Mouse (Mus musculus) olfactory bulb, adult 2 months (tissue): ENCODE data around the gene Cryab. TPM values are rescaled to one million over a fixed set of nuclear protein-coding genes. Genes with fewer than 3 reads are reported as not detected.
A peak's percentile ranks its signal among the peaks of the same experiment; 100 is the strongest.

Source experiments
- H3K27ac ChIP-seq: fragments of 200-500 bp; 2 replicates; pipeline ENCODE4 v1.5.1; 2012; ENCODE audit warnings: low read depth, low read length; ENCODE audit not compliant: insufficient read depth
- H3K4me1 ChIP-seq: fragments of 200-500 bp; 2 replicates; pipeline ENCODE4 v1.6.1; 2012; ENCODE audit warnings: low read length; ENCODE audit not compliant: control insufficient read depth, insufficient read depth
- H3K4me3 ChIP-seq: fragments of 200-500 bp; 2 replicates; pipeline ENCODE4 v1.5.1; 2012; ENCODE audit warnings: mild to moderate bottlenecking, low read depth, low read length, moderate library complexity; ENCODE audit not compliant: insufficient read depth
- CTCF ChIP-seq: fragments of 200-500 bp; IDR thresholded peaks from 2 replicates; pipeline ENCODE4 v1.5.1; 2012; ENCODE audit warnings: low read depth, mild to moderate bottlenecking, low read length, moderate library complexity; ENCODE audit not compliant: insufficient read depth
- POLR2A ChIP-seq: fragments of 200-500 bp; IDR thresholded peaks from 2 replicates; pipeline ENCODE4 v1.6.1; 2012; ENCODE audit warnings: mild to moderate bottlenecking, low read depth, low read length, moderate library complexity; ENCODE audit not compliant: insufficient read depth
- WGBS: fragments of 180-500 bp; shearing (Covaris S2); methylation state at CpG from one replicate; pipeline ENCODE4 v1.1.7; 2018; 5-methylcytosine and 5-hydroxymethylcytosine counted together
- polyA plus RNA-seq: library from polyadenylated mRNA; stranded (reverse); fragments of >200 nt; gene quantifications from 2 replicates; pipeline ENCODE4 v1.2.4, GENCODE M21; 2012; ENCODE audit warnings: low replicate concordance; ENCODE audit not compliant: missing spikeins, insufficient read depth, insufficient read length

Gene Cryab
- polyA plus RNA-seq = not detected in 2 replicates

DNA sequence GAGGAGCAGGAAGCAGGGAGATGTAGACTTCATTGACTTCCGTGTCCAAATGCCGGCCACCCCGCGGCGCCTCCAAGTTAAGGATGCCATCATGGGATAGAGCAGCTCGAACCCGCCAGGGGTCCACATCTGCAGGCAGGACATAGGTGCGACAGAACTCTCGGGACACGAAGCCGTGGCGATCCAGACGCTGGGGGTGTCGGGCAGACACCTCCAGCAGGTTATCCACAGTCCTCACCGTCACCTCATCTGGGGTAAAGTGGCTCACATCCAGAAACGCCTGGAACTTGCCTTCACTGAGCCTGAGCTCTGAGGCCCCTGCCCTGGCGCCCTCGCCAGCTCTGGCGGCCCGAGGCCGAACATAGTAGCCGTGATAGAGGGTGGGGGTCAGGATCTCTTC lies at the start of gene Cryab:
Gene Cryab, plus strand, starts transcription at position 3 of the 400 bp plus-strand sequence.
- Histone ChIP-seq H3K27ac (no peak within 1 kb of the TSS), H3K4me3 (no peak within 1 kb of the TSS)

DNA sequence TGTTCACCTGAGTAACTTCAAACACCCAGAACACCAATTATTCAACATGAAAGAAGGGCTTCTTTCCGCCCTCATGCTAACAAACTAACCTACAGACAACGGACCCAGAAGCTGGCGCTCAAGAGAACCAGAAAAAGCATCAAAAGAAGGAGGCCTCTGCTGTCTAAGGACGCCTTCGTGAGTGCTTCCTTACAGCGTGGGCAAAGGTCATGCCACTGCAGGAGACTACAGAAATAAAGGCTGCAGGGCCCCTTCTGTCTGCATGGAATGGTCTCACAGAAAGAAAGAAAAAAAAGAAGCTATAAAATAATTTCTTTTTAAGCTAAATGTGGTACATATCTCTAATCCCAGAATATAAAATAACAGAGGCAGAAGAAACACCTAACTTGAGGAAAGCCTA lies 46.2 kb upstream of the Cryab start:
- Histone ChIP-seq H3K27ac (no peak overlapping the region), H3K4me1 (peaks cover 8% of the 10 kb centered on the region), H3K4me3 (no peak overlapping the region)
- 70% methylated on average over 6 of the region's 6 CpGs for WGBS
- TF ChIP-seq POLR2A (no peak), CTCF (no peak)

More for the DNA sequence above, at the start of gene Cryab:
- peaks cover 10% of the 10 kb centered on the region for H3K4me1 ChIP-seq
- WGBS = 80% methylated on average over 22 of the region's 22 CpGs
- TF ChIP-seq CTCF (no peak), POLR2A (no peak)

DNA sequence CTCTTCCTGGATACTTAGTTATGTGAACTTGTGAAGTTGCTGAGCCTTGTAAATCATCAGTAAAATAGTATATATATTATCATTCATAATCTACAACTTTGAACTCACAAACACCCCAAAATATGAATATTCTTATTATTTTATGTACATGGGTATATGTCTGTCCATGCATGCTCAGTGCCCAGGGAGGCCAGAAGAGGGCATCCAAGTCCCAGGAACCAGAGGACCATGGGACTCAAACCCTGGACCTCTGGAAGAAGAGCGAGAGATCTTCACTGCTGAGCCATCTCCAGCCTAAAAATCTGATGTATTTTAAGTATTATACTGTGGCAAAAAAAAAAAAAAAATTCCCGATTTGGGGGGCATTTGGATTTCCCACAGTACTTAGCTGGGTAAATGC lies 42.0 kb upstream of the Cryab start:
- TF ChIP-seq POLR2A (no peak), CTCF (0 out of 2 replicates have a peak, but pooled peaks have one; percentile 10)
- 17% methylated on average over 2 of the region's 2 CpGs for WGBS
- no peak overlapping the region for H3K27ac ChIP-seq
- H3K4me3 ChIP-seq = no peak overlapping the region
- no peaks in the 10 kb centered on the region for H3K4me1 ChIP-seq

DNA sequence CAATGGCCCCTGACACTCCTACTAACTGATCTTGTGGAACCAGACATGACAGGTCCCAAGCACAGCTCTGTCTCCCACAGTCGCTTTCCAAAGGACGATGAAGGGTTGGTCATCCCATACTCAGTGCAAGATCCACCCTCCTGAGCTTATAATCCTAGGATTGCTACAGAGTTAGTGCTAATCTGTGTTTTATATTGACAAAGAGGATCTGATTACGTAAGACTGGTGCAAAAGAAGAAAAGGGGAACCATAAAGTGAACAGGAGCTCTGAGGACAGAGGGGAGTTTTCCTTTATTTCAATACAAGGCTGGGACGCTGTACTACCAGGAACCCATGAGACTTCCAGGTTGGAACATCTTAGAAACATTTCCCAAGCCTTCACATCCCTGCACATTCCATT lies 39.8 kb upstream of the Cryab start:
- no peaks in the 10 kb centered on the region for H3K4me1 ChIP-seq
- no peak overlapping the region for H3K27ac ChIP-seq
- TF ChIP-seq CTCF = no peak
- no peak for TF ChIP-seq POLR2A
- 91% methylated on average over 4 of the region's 4 CpGs for WGBS
- no peak overlapping the region for H3K4me3 ChIP-seq

DNA sequence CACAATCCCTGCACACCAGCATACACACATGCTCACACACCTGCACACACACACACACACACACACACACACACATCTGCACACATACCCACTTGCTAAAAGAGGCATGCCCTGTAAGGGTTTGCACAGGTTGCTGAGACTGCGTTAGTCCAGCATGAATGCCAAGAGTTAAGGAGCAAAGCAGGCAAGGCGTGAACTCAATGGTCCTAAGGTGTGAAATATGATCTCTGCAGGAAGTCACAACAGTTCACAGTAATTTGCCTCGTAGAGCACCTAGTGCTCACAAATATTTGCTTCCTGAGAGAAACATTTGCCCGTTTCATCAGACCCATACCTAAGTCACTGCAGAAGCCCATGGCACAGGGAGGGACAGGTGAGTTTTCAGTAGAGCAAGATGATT lies 36.9 kb upstream of the Cryab start:
- no peak for TF ChIP-seq POLR2A
- no peak for TF ChIP-seq CTCF
- 76% methylated on average over 4 of the region's 4 CpGs for WGBS
- H3K27ac ChIP-seq = no peak overlapping the region
- H3K4me1 ChIP-seq = no peaks in the 10 kb centered on the region
- H3K4me3 ChIP-seq = no peak overlapping the region

DNA sequence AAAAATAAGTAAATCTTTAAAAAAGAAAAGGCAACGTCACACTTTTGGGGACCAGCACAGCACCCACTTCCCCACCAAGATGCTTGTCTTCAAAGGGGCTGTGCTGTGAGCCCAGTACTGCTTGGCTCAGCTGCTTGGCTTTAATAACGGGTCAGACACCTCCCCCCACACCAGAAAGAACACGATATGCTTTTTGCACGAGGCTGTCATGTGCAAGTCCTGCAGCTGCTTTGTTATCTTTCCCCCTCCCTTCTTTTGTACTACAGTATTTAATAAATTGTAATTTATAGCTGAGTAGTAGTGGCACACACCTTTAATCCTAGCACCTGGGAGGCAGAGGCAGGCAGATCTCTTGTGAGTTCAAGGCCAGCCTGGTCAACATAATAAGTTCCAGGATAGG lies 32.2 kb upstream of the Cryab start:
- Histone ChIP-seq H3K27ac (no peak overlapping the region), H3K4me3 (no peak overlapping the region), H3K4me1 (peaks cover 12% of the 10 kb centered on the region)
- WGBS = 52% methylated on average over 4 of the region's 4 CpGs
- TF ChIP-seq CTCF (no peak), POLR2A (no peak)

DNA sequence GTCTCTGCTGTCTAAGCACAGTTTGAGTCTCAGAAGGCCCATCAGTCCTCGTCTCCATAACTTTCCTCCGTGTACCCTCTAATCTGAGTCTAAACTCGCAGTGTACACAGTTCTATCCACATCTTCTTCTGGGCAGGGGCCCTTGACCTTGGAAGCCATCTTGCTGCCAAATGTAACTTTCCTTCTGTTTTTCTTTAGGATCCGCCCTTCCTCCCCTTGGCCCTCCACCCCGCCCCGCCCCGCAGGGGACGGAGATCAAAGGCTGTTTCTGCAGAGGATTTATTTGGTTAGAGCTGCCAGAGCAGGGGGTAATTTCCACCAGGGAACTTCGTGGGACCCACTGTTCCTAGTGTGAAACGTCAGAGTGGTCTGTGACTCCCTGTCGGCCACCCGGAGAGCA lies 30.1 kb upstream of the Cryab start:
- Histone ChIP-seq H3K4me1 (peaks cover 20% of the 10 kb centered on the region), H3K4me3 (no peak overlapping the region), H3K27ac (no peak overlapping the region)
- TF ChIP-seq POLR2A = no peak
- TF ChIP-seq CTCF = no peak
- 67% methylated on average over 12 of the region's 12 CpGs for WGBS

DNA sequence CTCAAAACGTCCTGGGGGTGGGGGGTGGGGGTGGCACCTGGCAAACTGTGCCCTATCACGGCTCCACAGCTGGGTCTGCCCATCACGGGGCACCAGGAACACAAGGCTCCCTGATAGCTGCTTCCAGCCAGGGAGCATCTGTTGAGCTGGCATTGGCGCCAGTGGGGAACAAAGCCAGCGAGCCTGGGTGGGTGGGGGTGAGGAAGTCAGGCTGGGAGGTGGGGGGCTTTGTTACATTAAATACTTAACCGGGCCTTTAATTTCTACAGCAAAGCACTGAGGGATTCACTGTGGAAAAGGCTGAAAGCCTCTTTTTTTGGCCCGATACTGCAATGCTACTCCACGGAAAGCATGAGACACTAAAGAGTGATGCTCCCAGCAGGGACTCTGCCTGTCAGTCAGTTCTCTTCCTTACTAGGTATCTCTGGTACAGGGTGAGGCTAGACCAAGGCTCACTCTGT lies 28.6 kb upstream of the Cryab start:
- TF ChIP-seq CTCF (no peak), POLR2A (no peak)
- Histone ChIP-seq H3K27ac (no peak overlapping the region), H3K4me3 (no peak overlapping the region), H3K4me1 (peaks cover 28% of the 10 kb centered on the region)
- 21% methylated on average over 8 of the region's 8 CpGs for WGBS

DNA sequence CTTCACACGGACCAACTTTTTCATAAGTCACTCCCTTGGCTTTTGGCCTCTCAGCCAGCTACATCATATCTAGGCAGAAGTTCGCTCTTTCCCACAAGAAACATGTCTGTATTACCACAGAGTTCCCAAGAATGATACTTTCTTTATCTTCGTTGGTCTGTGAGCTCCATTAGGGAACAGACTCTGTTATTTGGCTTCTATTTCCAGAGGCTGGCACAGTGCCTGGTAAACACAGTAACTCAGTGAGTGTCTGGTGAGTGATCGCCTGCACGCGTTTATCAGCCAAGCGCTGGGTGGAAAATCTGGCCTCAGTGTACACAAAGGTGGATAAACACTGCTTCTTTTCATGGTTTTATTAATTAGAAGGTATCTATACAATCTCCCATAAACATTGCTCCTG lies 27.7 kb upstream of the Cryab start:
- peak overlapping the region; percentile 87 for H3K27ac ChIP-seq
- H3K4me1 ChIP-seq = peaks cover 33% of the 10 kb centered on the region
- no peak for TF ChIP-seq CTCF
- no peak for TF ChIP-seq POLR2A
- 6% methylated on average over 7 of the region's 7 CpGs for WGBS
- no peak overlapping the region for H3K4me3 ChIP-seq

DNA sequence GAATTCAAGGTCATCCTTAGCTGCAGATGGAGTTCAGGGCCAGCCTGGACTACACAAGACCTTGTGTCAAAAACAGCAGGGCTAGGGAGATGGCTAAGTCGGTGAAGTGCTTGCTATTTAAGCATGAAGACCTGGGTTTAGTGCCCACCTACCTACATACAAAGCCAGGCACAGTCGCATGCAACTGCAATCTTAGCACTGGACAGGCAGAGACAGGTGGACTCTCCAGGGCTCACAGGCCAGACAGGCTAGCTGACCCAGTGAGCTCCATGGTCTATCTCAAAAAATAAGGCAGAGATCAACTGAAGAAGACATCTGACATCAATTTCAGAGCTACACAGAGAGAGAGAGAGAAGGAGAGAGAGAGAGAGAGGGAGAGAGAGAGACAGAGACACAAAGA lies 27.0 kb upstream of the Cryab start:
- Histone ChIP-seq H3K27ac (no peak overlapping the region), H3K4me1 (peaks cover 37% of the 10 kb centered on the region), H3K4me3 (no peak overlapping the region)
- 78% methylated on average over 2 of the region's 2 CpGs for WGBS
- TF ChIP-seq POLR2A (no peak), CTCF (no peak)
